ENCODE assay signal across 11 mouse cellular contexts in genomic region chr1:133815747-133816491, GRCm38 (mm10). TPM values are rescaled to one million over a fixed set of nuclear protein-coding genes. Genes with fewer than 3 reads are reported as not detected.
A peak's percentile ranks its signal among the peaks of the same experiment; 100 is the strongest.
DNase-seq lines count a peak whose midpoint lies in the region; ATAC-seq and TF ChIP-seq lines count a peak whose summit lies in the region.
"Had no signal": no experiment of that assay in that cellular context is flagged by ENCODE, and none has a peak within 500 bp of the region (broad histone marks: within the 10 kb centered on the region; RNA-seq: fewer than 3 reads in every experiment).

No protein-coding gene starts in this region.

- H3K9ac ChIP-seq in heart, embryonic 14.5 days (ENCODE audit: low read length) = no peak overlapping the region
- peak overlapping the region; percentile 35 for H3K9ac ChIP-seq in liver, embryonic 16.5 days (ENCODE audit: low read depth, low read length)
- H3K9ac ChIP-seq in hindbrain, embryonic 13.5 days = no peak overlapping the region
- H3K9ac ChIP-seq: embryonic facial prominence, embryonic 15.5 days; limb, embryonic 15.5 days had no signal

- no peaks in the 10 kb centered on the region for H3K36me3 ChIP-seq in heart, embryonic 14.5 days (ENCODE audit: control insufficient read depth, insufficient read depth, low read length)
- H3K36me3 ChIP-seq in liver, embryonic 16.5 days (ENCODE audit: control insufficient read depth, insufficient read depth) = no peaks in the 10 kb centered on the region
- no peaks in the 10 kb centered on the region for H3K36me3 ChIP-seq in hindbrain, embryonic 13.5 days
- H3K36me3 ChIP-seq: embryonic facial prominence, embryonic 15.5 days; limb, embryonic 15.5 days had no signal

- no peak overlapping the region for H3K4me2 ChIP-seq in heart, embryonic 14.5 days (ENCODE audit: low read length)
- peak overlapping the region; percentile 24 for H3K4me2 ChIP-seq in liver, embryonic 16.5 days (ENCODE audit: low read depth, low read length)
- no peak overlapping the region for H3K4me2 ChIP-seq in hindbrain, embryonic 13.5 days
- H3K4me2 ChIP-seq: embryonic facial prominence, embryonic 15.5 days; limb, embryonic 15.5 days had no signal

- H3K27me3 ChIP-seq in heart, embryonic 14.5 days (ENCODE audit: control insufficient read depth, insufficient read depth, low read length) = no peaks in the 10 kb centered on the region
- no peaks in the 10 kb centered on the region for H3K27me3 ChIP-seq in liver, embryonic 16.5 days (ENCODE audit: control insufficient read depth, insufficient read depth, low read depth, low read length)
- H3K27me3 ChIP-seq in hindbrain, embryonic 13.5 days = no peaks in the 10 kb centered on the region
- H3K27me3 ChIP-seq: embryonic facial prominence, embryonic 15.5 days; limb, embryonic 15.5 days had no signal

- ATAC-seq in heart, embryonic 14.5 days (ENCODE audit: insufficient number of reproducible peaks, insufficient read depth, low FRiP score, low read depth) = peak; percentile 55
- peak; percentile 85 for ATAC-seq in liver, embryonic 16.5 days (ENCODE audit: low read depth)
- ATAC-seq in hindbrain, embryonic 13.5 days (ENCODE audit: low FRiP score) = no peak

- H3K4me1 ChIP-seq in heart, embryonic 14.5 days (ENCODE audit: control insufficient read depth in 2 of 2, insufficient read depth in 2 of 2, low read length in 2 of 2) = peaks cover 14 to 15% of the 10 kb centered on the region in 2 experiments
- peaks cover 1% of the 10 kb centered on the region; the same call in 1 of the 2 replicates for H3K4me1 ChIP-seq in bone marrow, adult 2 months (ENCODE audit: control insufficient read depth, insufficient read depth, low read length)
- H3K4me1 ChIP-seq in liver, embryonic 16.5 days (ENCODE audit: control insufficient read depth, low read depth, low read length) = peaks cover 27% of the 10 kb centered on the region
- peaks cover 3% of the 10 kb centered on the region for H3K4me1 ChIP-seq in hindbrain, embryonic 13.5 days (replicated peaks)
- H3K4me1 ChIP-seq: limb, embryonic 15.5 days had no signal

- WGBS in heart, embryonic 14.5 days = 15% methylated on average over 12 of the region's 12 CpGs
- 13% methylated on average over 12 of the region's 12 CpGs for WGBS in bone marrow, adult 2 months
- 22% methylated on average over 12 of the region's 12 CpGs for WGBS in liver, embryonic 16.5 days (ENCODE audit: insufficient replicate concordance)
- WGBS in hindbrain, embryonic 13.5 days = 76% methylated on average over 12 of the region's 12 CpGs

- no peak overlapping the region for H3K4me3 ChIP-seq in heart, embryonic 14.5 days (ENCODE audit: control insufficient read depth in 1 of 2, insufficient read depth in 1 of 2, low read depth in 1 of 2, low read length in 2 of 2)
- H3K4me3 ChIP-seq in bone marrow, adult 2 months (replicated peaks; ENCODE audit: control insufficient read depth, low read depth, low read length) = no peak overlapping the region
- H3K4me3 ChIP-seq in liver, embryonic 16.5 days (ENCODE audit: low read depth, low read length) = 0 out of 2 replicates have a peak overlapping the region, but pooled peaks have one; percentile 5
- no peak overlapping the region for H3K4me3 ChIP-seq in hindbrain, embryonic 13.5 days
- H3K4me3 ChIP-seq: embryonic facial prominence, embryonic 15.5 days; limb, embryonic 15.5 days had no signal

- H3K9me3 ChIP-seq in heart, embryonic 14.5 days (ENCODE audit: control insufficient read depth, low read length) = no peaks in the 10 kb centered on the region
- no peaks in the 10 kb centered on the region for H3K9me3 ChIP-seq in liver, embryonic 16.5 days (replicated peaks; ENCODE audit: control insufficient read depth, low read length)
- no peaks in the 10 kb centered on the region for H3K9me3 ChIP-seq in hindbrain, embryonic 13.5 days
- H3K9me3 ChIP-seq: embryonic facial prominence, embryonic 15.5 days; limb, embryonic 15.5 days had no signal

- no peak for DNase-seq in heart, adult 11 months
- DNase-seq in B cell, adult 2 months = peak; percentile 37
- no peak for DNase-seq in gastrocnemius, postnatal 25 days
- no peak for DNase-seq in cerebellum, adult 8-10 months
- DNase-seq: kidney, adult 8-10 months had no signal

- peak overlapping the region; percentile 30 to 59; a peak in 3 of 4 replicates for H3K27ac ChIP-seq in heart, embryonic 14.5 days (replicated peaks in 1 of 2; ENCODE audit: control insufficient read depth in 1 of 2, insufficient read depth in 1 of 2, low read depth in 2 of 2, low read length in 2 of 2)
- peak overlapping the region; percentile 46 for H3K27ac ChIP-seq in bone marrow, adult 2 months (ENCODE audit: control insufficient read depth, insufficient read depth, low read depth, low read length, poor library complexity)
- peak overlapping the region; percentile 76 for H3K27ac ChIP-seq in liver, embryonic 16.5 days (ENCODE audit: low read length)
- H3K27ac ChIP-seq in hindbrain, embryonic 13.5 days = no peak overlapping the region
- H3K27ac ChIP-seq: embryonic facial prominence, embryonic 15.5 days; limb, embryonic 15.5 days had no signal

- TF ChIP-seq CTCF in bone marrow, adult 2 months (IDR thresholded peaks at IDR 0.05; ENCODE audit: control insufficient read depth, insufficient read depth, low read length) = no peak

- no peak for TF ChIP-seq POLR2A in bone marrow, adult 2 months (IDR thresholded peaks at IDR 0.05; ENCODE audit: borderline replicate concordance, control insufficient read depth, low read depth, low read length)

RNA-seq across cellular contexts. Expression of gene Atp2b4, which starts 15.1 kb away (rescaled TPM):
- 18.7 and 21.3 TPM in 2 replicates for polyA plus RNA-seq in heart, embryonic 14.5 days (2014; fragmentation: Nextera tagmentation; extraction: Ambion mirVana)
- 37.6 and 43.7 TPM in 2 replicates for polyA plus RNA-seq in bone marrow, adult 2 months (2011; ENCODE audit: insufficient read depth, insufficient read length, low replicate concordance, missing spikeins)
- 32.0 and 34.8 TPM in 2 replicates for polyA plus RNA-seq in liver, embryonic 16.5 days (2015; fragmentation: Nextera tagmentation; extraction: Ambion mirVana)
- polyA plus RNA-seq in hindbrain, embryonic 13.5 days (2015; fragmentation: Nextera tagmentation; extraction: Ambion mirVana) = 12.1 and 13.1 TPM in 2 replicates
- total RNA-seq in gastrocnemius, postnatal 25 days (2021) = 10 to 100 TPM; 12.0 to 17.2 TPM

Comparison
In these comparisons a context has a peak if more than half of its experiments do, and no peak if none do; other contexts are left out.
1. DNase-seq: peak in B cell, adult 2 months (2 of 2); none in heart, adult 11 months (single experiment), gastrocnemius, postnatal 25 days (single experiment) and cerebellum, adult 8-10 months (single experiment).